Mouse (Mus musculus) G1E (cell line): ENCODE data around the gene Emc1.

Experiments
- CTCF ChIP-seq: IDR thresholded peaks from 2 replicates; pipeline ENCODE4 v1.5.1; 2012; ENCODE audit warnings: low read depth, low read length, inconsistent platforms, mixed read lengths
- GATA1 ChIP-seq: IDR thresholded peaks from 2 replicates; pipeline ENCODE4 v1.6.1; 2012; ENCODE audit warnings: borderline replicate concordance, low read length, inconsistent platforms, mixed read lengths
- GATA2 ChIP-seq: IDR thresholded peaks from 2 replicates; pipeline ENCODE4 v1.6.1; 2012; ENCODE audit warnings: low read depth, low read length, inconsistent platforms, borderline replicate concordance
- POLR2AphosphoS5 ChIP-seq: IDR thresholded peaks from 2 replicates; pipeline ENCODE4 v1.6.1; 2012; ENCODE audit warnings: low read depth, low read length, inconsistent platforms; ENCODE audit not compliant: insufficient replicate concordance
- TAL1 ChIP-seq: conservative IDR thresholded peaks from 2 replicates; pipeline ENCODE4 v1.6.1; 2012; ENCODE audit warnings: low read depth, low read length, inconsistent platforms, mixed read lengths

DNA sequence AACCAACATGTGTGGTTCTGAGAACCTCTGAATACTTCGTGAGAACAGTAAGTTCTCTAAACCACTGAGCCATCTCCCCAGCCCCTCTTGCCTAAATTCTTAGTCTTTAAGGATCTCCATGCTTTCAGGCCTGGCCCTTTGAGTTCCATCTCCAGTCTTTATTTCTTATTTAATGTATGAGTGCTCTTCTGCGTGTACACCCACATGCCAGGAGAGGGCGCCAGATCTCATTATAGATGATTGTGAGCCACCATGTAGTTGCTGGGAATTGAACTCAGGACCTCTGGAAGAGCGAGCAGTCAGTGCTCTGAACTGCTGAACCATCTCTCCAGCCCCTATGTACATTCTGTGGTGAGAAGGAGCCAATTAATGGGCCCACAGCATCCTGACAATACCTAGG, 39.8 kb upstream of the Emc1 start:
- TF ChIP-seq GATA1: no peak
- TF ChIP-seq CTCF: peak; percentile 62
- no peak for TF ChIP-seq TAL1
- TF ChIP-seq GATA2: no peak
- TF ChIP-seq POLR2AphosphoS5: no peak
